Mouse (Mus musculus) ES-E14 (cell line): ENCODE results near the gene Pced1b.

Experiments
- CHD2 ChIP-seq: IDR thresholded peaks from 2 replicates; pipeline ENCODE4 v1.6.1; 2014; ENCODE audit warnings: mild to moderate bottlenecking, low read depth, low read length, inconsistent platforms
- HCFC1 ChIP-seq: IDR thresholded peaks from 2 replicates; pipeline ENCODE4 v1.6.1; 2012; ENCODE audit warnings: low read length, inconsistent platforms, borderline replicate concordance; ENCODE audit not compliant: insufficient read depth
- ZC3H11A ChIP-seq: IDR thresholded peaks from 2 replicates; pipeline ENCODE4 v1.6.1; 2012; ENCODE audit warnings: low read depth, mild to moderate bottlenecking, inconsistent platforms, low read length, borderline replicate concordance
- ZNF384 ChIP-seq: IDR thresholded peaks from 2 replicates; pipeline ENCODE4 v1.6.1; 2012; ENCODE audit warnings: low read depth, low read length, inconsistent platforms

DNA sequence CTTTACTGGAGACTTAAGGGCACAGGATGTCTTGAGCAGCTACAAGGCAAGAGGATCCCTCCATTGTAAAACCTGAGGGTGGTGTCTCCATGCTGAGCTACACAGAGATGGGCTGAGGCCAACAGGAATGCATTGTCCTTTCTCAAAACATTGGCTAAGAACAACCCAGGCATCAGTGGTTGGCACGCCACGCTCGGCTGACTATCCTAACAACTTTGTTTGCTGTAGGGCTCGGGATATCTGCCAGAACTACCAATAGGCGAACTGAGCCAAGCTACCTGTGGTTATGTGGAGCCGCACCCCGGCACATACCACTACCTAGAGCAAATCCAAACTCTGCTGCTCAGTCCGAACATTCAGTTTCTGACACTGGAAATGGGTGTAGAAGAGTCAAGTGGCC is 118.1 kb downstream of the Pced1b start:
- no peak for TF ChIP-seq ZC3H11A
- TF ChIP-seq CHD2 = no peak
- no peak for TF ChIP-seq ZNF384
- TF ChIP-seq HCFC1 = no peak
